Mouse (Mus musculus): Measurements from ENCODE around the gene Tmem229b. TPM values are rescaled to one million over a fixed set of nuclear protein-coding genes. Genes with fewer than 3 reads are reported as not detected.
"Not testable (repeated sequence)": the region's sequence is repeated elsewhere in the genome, so short reads cannot be mapped to it uniquely, and the experiment has no call there.

Gene Tmem229b
- polyA plus RNA-seq, 1 experiment from 2014 or later: 3.9 TPM

GRCm38 (mm10) chr12:78940081-78940480 is 67.3 kb downstream of the Tmem229b start:
- H3K27ac ChIP-seq (replicated peaks; ENCODE audit: low read depth, low read length): no peak overlapping the region
- no peak for ATAC-seq (replicated peaks; ENCODE audit: insufficient number of reproducible peaks, low FRiP score, low TSS enrichment, low read depth)
- no peak overlapping the region for H3K9ac ChIP-seq (replicated peaks; ENCODE audit: low read length)
- H3K36me3 ChIP-seq (replicated peaks; ENCODE audit: control insufficient read depth, insufficient read depth, low read depth, low read length): no peaks in the 10 kb centered on the region
- no peaks in the 10 kb centered on the region for H3K4me1 ChIP-seq (ENCODE audit: control insufficient read depth, insufficient read depth, low read length)
- 82% methylated on average over 5 of the region's 5 CpGs for WGBS
- DNase-seq (ENCODE audit: low spot score): no peak
- H3K9me3 ChIP-seq (replicated peaks; ENCODE audit: control insufficient read depth, low read length): no peaks in the 10 kb centered on the region
- H3K27me3 ChIP-seq (ENCODE audit: control insufficient read depth, insufficient read depth, low read length): no peaks in the 10 kb centered on the region
- no peak overlapping the region for H3K4me2 ChIP-seq (ENCODE audit: low read depth, low read length)
- no peak overlapping the region for H3K4me3 ChIP-seq (ENCODE audit: low read depth, low read length)

DNA sequence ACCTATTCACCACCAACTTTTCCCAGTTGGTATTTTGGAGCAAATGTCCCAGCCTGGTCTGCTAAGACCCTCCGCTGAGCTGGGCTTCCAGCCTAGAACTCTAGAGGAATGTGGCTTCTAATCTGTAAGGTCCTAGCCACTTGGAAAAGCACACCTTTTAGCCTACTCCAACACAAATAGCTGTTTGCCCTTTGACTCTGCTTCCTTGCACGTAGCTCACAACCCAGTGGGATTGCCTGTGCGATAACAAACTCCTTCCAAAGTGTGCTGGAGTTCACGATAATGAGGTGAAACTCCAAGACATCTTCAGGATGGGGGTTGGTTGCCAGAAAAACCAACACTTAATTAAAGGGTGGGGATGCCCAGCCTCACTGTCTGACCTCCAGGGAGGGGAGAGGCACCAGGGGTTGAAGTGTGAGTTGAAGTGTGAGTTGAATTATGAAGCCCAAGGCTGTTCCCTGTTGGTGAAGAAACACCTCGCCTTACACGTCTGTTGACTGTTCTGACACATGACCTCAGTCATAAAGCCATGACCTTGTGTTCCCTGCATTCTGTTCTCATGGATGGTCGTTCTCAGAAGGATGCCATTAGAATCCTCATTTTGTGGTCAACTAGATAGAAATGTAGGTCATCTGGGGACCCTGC is 67.9 kb downstream of the Tmem229b start:
- Histone ChIP-seq H3K27me3 (ENCODE audit: control insufficient read depth, insufficient read depth, low read length) (no peaks in the 10 kb centered on the region), H3K4me3 (ENCODE audit: low read depth, low read length) (no peak overlapping the region), H3K9me3 (replicated peaks; ENCODE audit: control insufficient read depth, low read length) (no peaks in the 10 kb centered on the region), H3K9ac (replicated peaks; ENCODE audit: low read length) (no peak overlapping the region), H3K27ac (replicated peaks; ENCODE audit: low read depth, low read length) (no peak overlapping the region), H3K4me1 (ENCODE audit: control insufficient read depth, insufficient read depth, low read length) (no peaks in the 10 kb centered on the region), H3K4me2 (ENCODE audit: low read depth, low read length) (no peak overlapping the region), H3K36me3 (replicated peaks; ENCODE audit: control insufficient read depth, insufficient read depth, low read depth, low read length) (no peaks in the 10 kb centered on the region)
- 67% methylated on average over 7 of the region's 7 CpGs for WGBS
- DNase-seq (ENCODE audit: low spot score) (no peak), ATAC-seq (replicated peaks; ENCODE audit: insufficient number of reproducible peaks, low FRiP score, low TSS enrichment, low read depth) (no peak)

- Histone ChIP-seq H3K4me2 (ENCODE audit: low read depth, low read length) (no peak overlapping the region), H3K9ac (replicated peaks; ENCODE audit: low read length) (no peak overlapping the region), H3K27me3 (ENCODE audit: control insufficient read depth, insufficient read depth, low read length) (no peaks in the 10 kb centered on the region), H3K36me3 (replicated peaks; ENCODE audit: control insufficient read depth, insufficient read depth, low read depth, low read length) (no peaks in the 10 kb centered on the region), H3K4me1 (ENCODE audit: control insufficient read depth, insufficient read depth, low read length) (no peaks in the 10 kb centered on the region), H3K27ac (replicated peaks; ENCODE audit: low read depth, low read length) (no peak overlapping the region), H3K9me3 (replicated peaks; ENCODE audit: control insufficient read depth, low read length) (no peaks in the 10 kb centered on the region), H3K4me3 (ENCODE audit: low read depth, low read length) (no peak overlapping the region)
- 28% methylated on average over 4 of the region's 4 CpGs for WGBS
- DNase-seq (ENCODE audit: low spot score) (no peak), ATAC-seq (replicated peaks; ENCODE audit: insufficient number of reproducible peaks, low FRiP score, low TSS enrichment, low read depth) (no peak)
These were observed 70.9 kb downstream of the Tmem229b start for GRCm38 (mm10) chr12:78936494-78936893.

- Histone ChIP-seq H3K27ac (replicated peaks; ENCODE audit: low read depth, low read length) (no peak overlapping the region), H3K36me3 (replicated peaks; ENCODE audit: control insufficient read depth, insufficient read depth, low read depth, low read length) (no peaks in the 10 kb centered on the region)
- WGBS: 69% methylated on average over 1 of the region's 1 CpGs
These were observed 77.5 kb downstream of the Tmem229b start for GRCm38 (mm10) chr12:78929900-78930299.

DNA sequence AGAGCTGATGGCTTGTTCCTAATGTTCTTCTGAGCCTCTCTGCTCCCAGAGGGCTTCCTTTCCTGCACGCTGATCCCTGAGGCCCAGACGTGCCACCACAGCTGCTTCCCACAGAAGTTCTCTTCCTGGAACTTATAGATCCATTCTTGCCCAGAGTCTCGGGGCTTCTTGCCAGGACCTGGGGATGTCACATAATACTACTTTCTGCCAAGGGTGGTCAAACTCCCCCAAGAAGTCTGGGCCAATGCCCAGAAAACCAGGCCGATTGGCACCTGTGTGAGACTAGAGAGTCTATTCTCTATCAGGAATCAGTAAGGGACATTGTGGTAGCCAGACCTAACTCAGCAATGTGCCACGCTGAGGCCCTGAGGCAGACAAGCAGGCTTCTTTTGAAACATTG is 80.1 kb downstream of the Tmem229b start:
- Histone ChIP-seq H3K4me3 (ENCODE audit: low read depth, low read length) (no peak overlapping the region), H3K4me1 (ENCODE audit: control insufficient read depth, insufficient read depth, low read length) (no peaks in the 10 kb centered on the region), H3K9me3 (replicated peaks; ENCODE audit: control insufficient read depth, low read length) (no peaks in the 10 kb centered on the region), H3K4me2 (ENCODE audit: low read depth, low read length) (no peak overlapping the region), H3K27me3 (ENCODE audit: control insufficient read depth, insufficient read depth, low read length) (no peaks in the 10 kb centered on the region), H3K36me3 (replicated peaks; ENCODE audit: control insufficient read depth, insufficient read depth, low read depth, low read length) (no peaks in the 10 kb centered on the region), H3K27ac (replicated peaks; ENCODE audit: low read depth, low read length) (no peak overlapping the region), H3K9ac (replicated peaks; ENCODE audit: low read length) (no peak overlapping the region)
- DNase-seq (ENCODE audit: low spot score): no peak
- no peak for ATAC-seq (replicated peaks; ENCODE audit: insufficient number of reproducible peaks, low FRiP score, low TSS enrichment, low read depth)
- 78% methylated on average over 5 of the region's 5 CpGs for WGBS

More at GRCm38 (mm10) chr12:78929900-78930299, 77.5 kb downstream of the Tmem229b start:
- DNase-seq (ENCODE audit: low spot score) (no peak), ATAC-seq (replicated peaks; ENCODE audit: insufficient number of reproducible peaks, low FRiP score, low TSS enrichment, low read depth) (no peak)
- Histone ChIP-seq H3K27me3 (ENCODE audit: control insufficient read depth, insufficient read depth, low read length) (no peaks in the 10 kb centered on the region), H3K9ac (replicated peaks; ENCODE audit: low read length) (no peak overlapping the region), H3K4me3 (ENCODE audit: low read depth, low read length) (no peak overlapping the region), H3K4me1 (ENCODE audit: control insufficient read depth, insufficient read depth, low read length) (no peaks in the 10 kb centered on the region), H3K4me2 (ENCODE audit: low read depth, low read length) (no peak overlapping the region), H3K9me3 (replicated peaks; ENCODE audit: control insufficient read depth, low read length) (no peaks in the 10 kb centered on the region)

- H3K4me2 ChIP-seq (ENCODE audit: low read depth, low read length): no peak overlapping the region
- H3K36me3 ChIP-seq (replicated peaks; ENCODE audit: control insufficient read depth, insufficient read depth, low read depth, low read length): no peaks in the 10 kb centered on the region
- no peak overlapping the region for H3K27ac ChIP-seq (replicated peaks; ENCODE audit: low read depth, low read length)
- H3K9me3 ChIP-seq (replicated peaks; ENCODE audit: control insufficient read depth, low read length): no peaks in the 10 kb centered on the region
- no peak overlapping the region for H3K9ac ChIP-seq (replicated peaks; ENCODE audit: low read length)
- H3K27me3 ChIP-seq (ENCODE audit: control insufficient read depth, insufficient read depth, low read length): no peaks in the 10 kb centered on the region
- no peaks in the 10 kb centered on the region for H3K4me1 ChIP-seq (ENCODE audit: control insufficient read depth, insufficient read depth, low read length)
- H3K4me3 ChIP-seq (ENCODE audit: low read depth, low read length): no peak overlapping the region
- no peak for ATAC-seq (replicated peaks; ENCODE audit: insufficient number of reproducible peaks, low FRiP score, low TSS enrichment, low read depth)
- WGBS: 92% methylated on average over 7 of the region's 7 CpGs
- no peak for DNase-seq (ENCODE audit: low spot score)
These were observed 83.8 kb downstream of the Tmem229b start for GRCm38 (mm10) chr12:78923539-78924189.

DNA sequence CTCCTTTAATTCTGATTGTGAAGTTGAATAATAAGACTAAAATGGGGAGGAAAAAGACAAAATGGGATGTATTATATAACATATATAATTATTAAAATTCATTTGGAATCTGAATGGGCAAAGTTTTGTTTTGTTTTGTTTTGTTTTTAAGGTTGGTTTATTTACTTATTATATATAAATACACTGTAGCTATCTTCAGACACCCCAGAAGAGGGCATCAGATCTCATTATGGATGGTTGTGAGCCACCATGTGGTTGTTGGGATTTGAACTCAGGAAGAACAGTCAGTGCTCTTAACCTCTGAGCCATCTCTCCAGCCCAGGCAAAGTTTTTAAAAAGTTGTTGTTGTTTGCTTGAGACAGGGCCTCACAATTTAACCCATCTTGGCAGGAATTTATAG is 84.5 kb downstream of the Tmem229b start:
- ATAC-seq (replicated peaks; ENCODE audit: insufficient number of reproducible peaks, low FRiP score, low TSS enrichment, low read depth): not testable (repeated sequence)

DNA sequence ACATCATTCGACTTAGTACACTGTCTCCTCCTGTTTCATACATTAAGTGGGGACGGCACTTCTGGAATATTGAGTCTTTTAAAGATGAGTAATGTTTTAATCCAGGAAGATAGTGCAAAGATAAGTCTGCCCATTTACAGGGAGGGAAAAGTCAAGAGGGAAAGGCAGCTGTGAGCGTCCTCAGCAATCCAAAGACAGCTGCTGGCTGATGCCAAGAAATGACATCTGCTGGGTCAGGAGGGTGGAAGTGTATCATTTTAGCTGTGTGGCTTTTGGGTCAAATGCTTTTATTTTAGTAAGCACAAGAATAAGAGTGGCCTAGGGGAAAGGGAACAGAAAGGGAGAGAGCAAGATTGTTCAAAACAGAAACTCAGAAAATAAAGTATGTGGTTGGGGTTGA is 85.4 kb downstream of the Tmem229b start:
- H3K9ac ChIP-seq (replicated peaks; ENCODE audit: low read length): no peak overlapping the region
- no peaks in the 10 kb centered on the region for H3K9me3 ChIP-seq (replicated peaks; ENCODE audit: control insufficient read depth, low read length)
- H3K4me2 ChIP-seq (ENCODE audit: low read depth, low read length): no peak overlapping the region
- H3K27ac ChIP-seq (replicated peaks; ENCODE audit: low read depth, low read length): no peak overlapping the region
- H3K4me1 ChIP-seq (ENCODE audit: control insufficient read depth, insufficient read depth, low read length): no peaks in the 10 kb centered on the region
- 74% methylated on average over 3 of the region's 3 CpGs for WGBS
- ATAC-seq (replicated peaks; ENCODE audit: insufficient number of reproducible peaks, low FRiP score, low TSS enrichment, low read depth): no peak
- H3K27me3 ChIP-seq (ENCODE audit: control insufficient read depth, insufficient read depth, low read length): no peaks in the 10 kb centered on the region
- H3K36me3 ChIP-seq (replicated peaks; ENCODE audit: control insufficient read depth, insufficient read depth, low read depth, low read length): no peaks in the 10 kb centered on the region
- no peak overlapping the region for H3K4me3 ChIP-seq (ENCODE audit: low read depth, low read length)
- no peak for DNase-seq (ENCODE audit: low spot score)

More for the DNA sequence above, 84.5 kb downstream of the Tmem229b start:
- not testable (repeated sequence) for H3K9me3 ChIP-seq (replicated peaks; ENCODE audit: control insufficient read depth, low read length); H3K4me2 ChIP-seq (ENCODE audit: low read depth, low read length); H3K9ac ChIP-seq (replicated peaks; ENCODE audit: low read length); H3K36me3 ChIP-seq (replicated peaks; ENCODE audit: control insufficient read depth, insufficient read depth, low read depth, low read length); DNase-seq (ENCODE audit: low spot score); H3K4me1 ChIP-seq (ENCODE audit: control insufficient read depth, insufficient read depth, low read length); H3K27ac ChIP-seq (replicated peaks; ENCODE audit: low read depth, low read length); H3K4me3 ChIP-seq (ENCODE audit: low read depth, low read length); H3K27me3 ChIP-seq (ENCODE audit: control insufficient read depth, insufficient read depth, low read length)
